Mouse (Mus musculus): ENCODE data around the gene Zmym4. TPM values are rescaled to one million over a fixed set of nuclear protein-coding genes. Genes with fewer than 3 reads are reported as not detected.

Gene Zmym4
- polyA plus RNA-seq, 1 experiment from 2014 or later = 26.5 TPM

DNA sequence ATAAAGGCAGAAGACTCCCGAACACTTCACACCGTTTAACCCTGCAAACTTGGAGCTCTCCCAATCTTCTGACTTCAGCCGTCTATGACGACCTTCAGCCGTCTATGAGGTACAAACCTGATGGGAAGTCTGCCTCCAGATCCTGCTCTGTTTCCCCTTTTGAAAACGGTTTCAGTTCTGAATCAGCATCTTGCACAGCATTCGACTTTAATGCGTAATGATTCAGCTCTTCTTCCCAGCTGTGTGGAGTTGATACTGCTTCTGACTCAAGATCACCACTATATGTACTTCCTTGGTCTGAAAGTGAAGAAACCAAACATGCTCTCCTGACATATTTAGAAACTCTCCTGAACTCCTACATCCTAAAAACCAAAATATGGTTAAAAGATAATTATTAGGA is 78.1 kb downstream of the Zmym4 start:
- WGBS = 96% methylated on average over 8 of the region's 8 CpGs
- ATAC-seq (replicated peaks; ENCODE audit: insufficient number of reproducible peaks, low FRiP score, low TSS enrichment, low read depth) (no peak), DNase-seq (ENCODE audit: low spot score) (no peak)
- Histone ChIP-seq H3K9me3 (replicated peaks; ENCODE audit: control insufficient read depth, low read length) (no peaks in the 10 kb centered on the region), H3K27me3 (ENCODE audit: control insufficient read depth, insufficient read depth, low read length) (no peaks in the 10 kb centered on the region), H3K27ac (replicated peaks; ENCODE audit: low read depth, low read length) (no peak overlapping the region), H3K36me3 (replicated peaks; ENCODE audit: control insufficient read depth, insufficient read depth, low read depth, low read length) (peaks cover 6% of the 10 kb centered on the region), H3K9ac (replicated peaks; ENCODE audit: low read length) (no peak overlapping the region), H3K4me2 (ENCODE audit: low read depth, low read length) (no peak overlapping the region), H3K4me3 (ENCODE audit: low read depth, low read length) (no peak overlapping the region), H3K4me1 (ENCODE audit: control insufficient read depth, insufficient read depth, low read length) (no peaks in the 10 kb centered on the region)

DNA sequence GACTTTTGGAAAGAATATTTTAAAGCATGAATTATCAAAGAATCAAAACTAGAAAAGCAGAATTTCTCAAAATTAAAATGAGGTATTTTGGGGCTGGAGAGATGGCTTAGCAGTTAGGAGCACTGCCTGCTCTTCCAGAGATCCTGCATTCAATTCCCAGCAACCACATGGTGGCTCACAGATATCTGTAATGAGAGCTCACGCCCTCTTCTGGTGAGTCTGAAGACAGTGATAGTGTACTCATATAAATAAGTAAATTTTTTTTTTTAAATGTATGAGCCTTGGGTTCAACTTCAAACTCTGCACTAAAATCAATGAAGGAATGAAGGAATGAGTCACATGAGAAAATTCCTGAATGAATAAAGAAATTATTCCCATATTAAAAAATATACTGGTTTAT is 82.0 kb downstream of the Zmym4 start:
- Histone ChIP-seq H3K36me3 (replicated peaks; ENCODE audit: control insufficient read depth, insufficient read depth, low read depth, low read length) (peaks cover 3% of the 10 kb centered on the region; the same call in 1 of the 2 replicates), H3K9ac (replicated peaks; ENCODE audit: low read length) (no peak overlapping the region), H3K4me2 (ENCODE audit: low read depth, low read length) (no peak overlapping the region), H3K9me3 (replicated peaks; ENCODE audit: control insufficient read depth, low read length) (no peaks in the 10 kb centered on the region), H3K27ac (replicated peaks; ENCODE audit: low read depth, low read length) (no peak overlapping the region), H3K27me3 (ENCODE audit: control insufficient read depth, insufficient read depth, low read length) (no peaks in the 10 kb centered on the region), H3K4me1 (ENCODE audit: control insufficient read depth, insufficient read depth, low read length) (no peaks in the 10 kb centered on the region), H3K4me3 (ENCODE audit: low read depth, low read length) (no peak overlapping the region)
- DNase-seq (ENCODE audit: low spot score) = peak; percentile 14
- ATAC-seq (replicated peaks; ENCODE audit: insufficient number of reproducible peaks, low FRiP score, low TSS enrichment, low read depth) = no peak
- 61% methylated on average over 1 of the region's 1 CpGs for WGBS

GRCm38 (mm10) chr4:126883602-126884001 is 84.3 kb downstream of the Zmym4 start:
- H3K27me3 ChIP-seq (ENCODE audit: control insufficient read depth, insufficient read depth, low read length) = no peaks in the 10 kb centered on the region
- no peak overlapping the region for H3K4me3 ChIP-seq (ENCODE audit: low read depth, low read length)
- ATAC-seq (replicated peaks; ENCODE audit: insufficient number of reproducible peaks, low FRiP score, low TSS enrichment, low read depth) = no peak
- H3K4me2 ChIP-seq (ENCODE audit: low read depth, low read length) = no peak overlapping the region
- WGBS = 96% methylated on average over 5 of the region's 5 CpGs
- H3K4me1 ChIP-seq (ENCODE audit: control insufficient read depth, insufficient read depth, low read length) = no peaks in the 10 kb centered on the region
- no peak overlapping the region for H3K9ac ChIP-seq (replicated peaks; ENCODE audit: low read length)
- no peak overlapping the region for H3K27ac ChIP-seq (replicated peaks; ENCODE audit: low read depth, low read length)
- no peaks in the 10 kb centered on the region for H3K9me3 ChIP-seq (replicated peaks; ENCODE audit: control insufficient read depth, low read length)
- H3K36me3 ChIP-seq (replicated peaks; ENCODE audit: control insufficient read depth, insufficient read depth, low read depth, low read length) = no peaks in the 10 kb centered on the region; the same call in 1 of the 2 replicates
- DNase-seq (ENCODE audit: low spot score) = no peak

DNA sequence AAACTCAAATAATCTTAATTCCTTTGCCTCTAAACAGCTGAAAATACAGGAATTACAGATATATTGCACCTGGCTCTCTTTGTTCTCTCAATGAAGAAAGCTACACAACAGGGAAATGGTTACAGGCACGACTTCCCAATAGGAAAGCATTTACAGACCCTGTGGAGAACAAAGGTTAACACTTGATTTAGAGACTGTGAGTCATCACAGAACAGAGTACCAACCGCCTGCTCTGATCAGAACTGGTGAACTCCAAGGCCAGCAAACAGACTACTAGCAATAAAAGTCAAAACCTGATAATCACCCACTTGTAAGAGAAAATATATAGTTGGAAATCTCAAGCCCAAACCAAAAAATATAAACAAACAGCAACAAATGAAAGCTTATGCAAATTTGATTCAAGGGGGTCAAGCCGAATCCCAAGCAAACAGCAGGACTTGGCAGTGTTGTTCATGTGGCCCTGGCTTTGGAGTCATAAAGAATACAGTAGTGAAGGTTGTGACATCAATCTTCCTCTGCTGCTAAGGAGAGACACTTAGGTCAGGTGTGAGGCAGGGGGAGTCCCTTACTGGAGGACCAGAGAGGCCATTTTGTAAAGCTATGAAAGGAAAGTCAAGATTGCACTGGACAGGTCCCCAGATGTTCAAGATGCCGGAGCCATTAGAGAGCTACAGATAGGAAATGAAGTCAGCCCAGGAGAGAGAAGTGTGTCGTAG is 88.2 kb downstream of the Zmym4 start:
- 88% methylated on average over 5 of the region's 5 CpGs for WGBS
- Histone ChIP-seq H3K4me1 (ENCODE audit: control insufficient read depth, insufficient read depth, low read length) (no peaks in the 10 kb centered on the region), H3K36me3 (replicated peaks; ENCODE audit: control insufficient read depth, insufficient read depth, low read depth, low read length) (peaks cover 3% of the 10 kb centered on the region; the same call in 1 of the 2 replicates), H3K4me3 (ENCODE audit: low read depth, low read length) (no peak overlapping the region), H3K9me3 (replicated peaks; ENCODE audit: control insufficient read depth, low read length) (no peaks in the 10 kb centered on the region), H3K4me2 (ENCODE audit: low read depth, low read length) (no peak overlapping the region), H3K27me3 (ENCODE audit: control insufficient read depth, insufficient read depth, low read length) (no peaks in the 10 kb centered on the region), H3K27ac (replicated peaks; ENCODE audit: low read depth, low read length) (no peak overlapping the region), H3K9ac (replicated peaks; ENCODE audit: low read length) (no peak overlapping the region)
- no peak for DNase-seq (ENCODE audit: low spot score)
- ATAC-seq (replicated peaks; ENCODE audit: insufficient number of reproducible peaks, low FRiP score, low TSS enrichment, low read depth) = no peak

GRCm38 (mm10) chr4:126872717-126873116 is 95.2 kb downstream of the Zmym4 start:
- Histone ChIP-seq H3K9me3 (replicated peaks; ENCODE audit: control insufficient read depth, low read length) (no peaks in the 10 kb centered on the region), H3K36me3 (replicated peaks; ENCODE audit: control insufficient read depth, insufficient read depth, low read depth, low read length) (peaks cover 6% of the 10 kb centered on the region), H3K4me3 (ENCODE audit: low read depth, low read length) (no peak overlapping the region), H3K27ac (replicated peaks; ENCODE audit: low read depth, low read length) (no peak overlapping the region), H3K4me2 (ENCODE audit: low read depth, low read length) (no peak overlapping the region), H3K9ac (replicated peaks; ENCODE audit: low read length) (no peak overlapping the region), H3K27me3 (ENCODE audit: control insufficient read depth, insufficient read depth, low read length) (no peaks in the 10 kb centered on the region), H3K4me1 (ENCODE audit: control insufficient read depth, insufficient read depth, low read length) (no peaks in the 10 kb centered on the region)
- DNase-seq (ENCODE audit: low spot score) (no peak), ATAC-seq (replicated peaks; ENCODE audit: insufficient number of reproducible peaks, low FRiP score, low TSS enrichment, low read depth) (no peak)
- 80% methylated on average over 7 of the region's 7 CpGs for WGBS

DNA sequence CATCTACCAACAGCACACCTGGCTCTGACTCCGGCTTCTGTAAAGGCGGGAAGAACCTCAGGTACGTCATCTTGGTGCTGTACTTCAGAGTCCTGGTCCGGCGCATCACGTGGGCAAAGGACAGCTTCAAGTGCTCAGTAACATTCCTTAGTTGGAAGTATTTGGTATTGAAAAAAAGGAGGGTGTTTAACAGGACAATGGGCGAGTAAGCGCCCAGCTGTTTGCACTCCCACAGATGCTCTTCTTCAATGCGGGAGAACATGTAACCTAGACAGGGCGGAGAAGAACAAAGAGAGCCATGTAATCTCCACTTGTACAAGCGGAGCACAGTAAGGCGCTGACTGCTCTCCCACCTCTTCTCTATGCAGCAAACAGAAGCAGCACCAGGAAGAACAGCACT is 99.2 kb downstream of the Zmym4 start:
- no peak overlapping the region for H3K4me2 ChIP-seq (ENCODE audit: low read depth, low read length)
- H3K27me3 ChIP-seq (ENCODE audit: control insufficient read depth, insufficient read depth, low read length) = no peaks in the 10 kb centered on the region
- H3K36me3 ChIP-seq (replicated peaks; ENCODE audit: control insufficient read depth, insufficient read depth, low read depth, low read length) = peaks cover 8% of the 10 kb centered on the region
- H3K9me3 ChIP-seq (replicated peaks; ENCODE audit: control insufficient read depth, low read length) = no peaks in the 10 kb centered on the region
- no peaks in the 10 kb centered on the region for H3K4me1 ChIP-seq (ENCODE audit: control insufficient read depth, insufficient read depth, low read length)
- H3K9ac ChIP-seq (replicated peaks; ENCODE audit: low read length) = no peak overlapping the region
- WGBS = 91% methylated on average over 12 of the region's 12 CpGs
- no peak for ATAC-seq (replicated peaks; ENCODE audit: insufficient number of reproducible peaks, low FRiP score, low TSS enrichment, low read depth)
- H3K27ac ChIP-seq (replicated peaks; ENCODE audit: low read depth, low read length) = no peak overlapping the region
- H3K4me3 ChIP-seq (ENCODE audit: low read depth, low read length) = no peak overlapping the region
- no peak for DNase-seq (ENCODE audit: low spot score)

DNA sequence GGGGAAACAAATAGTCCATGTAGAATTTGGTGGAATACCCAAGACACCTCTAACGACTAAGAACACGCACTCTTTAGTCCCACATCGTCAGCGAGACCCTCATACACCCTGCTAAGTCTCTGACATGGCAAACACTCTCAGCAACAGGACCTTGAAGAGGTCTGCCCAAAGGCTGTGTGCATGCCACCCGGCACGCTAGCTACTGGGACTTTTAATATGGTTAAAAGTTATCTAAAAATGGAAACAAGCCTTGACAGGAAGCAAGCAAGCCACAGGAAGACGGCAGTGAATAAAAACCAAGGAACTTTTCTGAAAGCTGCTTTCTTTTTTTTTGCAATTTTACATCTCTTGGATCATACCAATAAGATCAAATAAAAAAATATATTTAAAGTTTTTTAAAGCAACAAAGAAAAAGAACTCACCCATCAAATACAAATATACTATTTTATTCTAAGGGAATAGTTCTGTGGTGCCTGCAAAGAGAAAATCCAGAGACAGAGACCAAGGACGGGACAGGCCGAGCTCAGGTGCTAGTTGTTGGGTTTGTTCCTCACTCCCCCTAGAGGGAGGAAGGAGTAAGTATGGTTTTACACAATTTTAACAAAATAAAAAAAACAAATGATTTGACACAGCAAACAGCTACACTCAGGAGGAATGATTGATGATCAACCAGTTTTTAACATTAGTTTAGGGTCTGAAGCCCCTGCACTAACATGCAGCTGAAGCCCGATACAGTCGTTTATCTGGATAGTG is 106.2 kb downstream of the Zmym4 start:
- Histone ChIP-seq H3K36me3 (replicated peaks; ENCODE audit: control insufficient read depth, insufficient read depth, low read depth, low read length) (peaks cover 6% of the 10 kb centered on the region; the same call in 1 of the 2 replicates), H3K9me3 (replicated peaks; ENCODE audit: control insufficient read depth, low read length) (no peaks in the 10 kb centered on the region), H3K27ac (replicated peaks; ENCODE audit: low read depth, low read length) (no peak overlapping the region), H3K4me3 (ENCODE audit: low read depth, low read length) (no peak overlapping the region), H3K4me1 (ENCODE audit: control insufficient read depth, insufficient read depth, low read length) (no peaks in the 10 kb centered on the region), H3K27me3 (ENCODE audit: control insufficient read depth, insufficient read depth, low read length) (no peaks in the 10 kb centered on the region), H3K9ac (replicated peaks; ENCODE audit: low read length) (no peak overlapping the region), H3K4me2 (ENCODE audit: low read depth, low read length) (no peak overlapping the region)
- WGBS = 85% methylated on average over 11 of the region's 11 CpGs
- no peak for ATAC-seq (replicated peaks; ENCODE audit: insufficient number of reproducible peaks, low FRiP score, low TSS enrichment, low read depth)
- DNase-seq (ENCODE audit: low spot score) = no peak
